Mouse (Mus musculus): ENCODE measurements at regions not wholly inside any gene's neighbourhood (a gene's known extent, or its start where the extent isn't known, plus 50 kb on each side); places are given as distances from the start of the nearest gene placed in this dataset.

- TF ChIP-seq POLR2A (IDR thresholded peaks at IDR 0.05; ENCODE audit: extremely low read depth, insufficient read depth, low read length) (no peak), CTCF (IDR thresholded peaks at IDR 0.05; ENCODE audit: low read depth, low read length) (no peak)
Measured at GRCm38 (mm10) chr13:35529577-35529976, 130.1 kb upstream of the Cdyl start.
